Comparison of ENCODE assay signal across 33 mouse cellular contexts in the genomic region with DNA sequence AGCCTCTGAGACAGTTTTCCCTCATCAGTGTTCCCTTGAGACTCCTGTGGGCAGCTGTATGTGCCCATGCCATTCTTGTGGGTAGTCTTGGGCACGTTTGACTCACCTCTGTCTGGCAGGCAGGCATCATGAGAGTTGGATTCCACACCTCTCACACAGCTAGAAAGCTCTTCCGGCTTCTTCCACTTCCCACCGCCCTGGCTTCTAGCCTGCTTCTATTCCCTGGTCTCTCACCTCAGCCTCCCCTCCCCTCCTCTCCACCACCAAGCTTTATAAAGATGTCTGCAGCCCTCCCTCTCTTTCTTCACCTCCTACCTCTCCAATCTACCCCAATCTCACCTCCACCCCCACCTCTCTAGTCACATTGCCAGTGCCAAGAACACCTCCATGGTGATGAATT. TPM values are rescaled to one million over a fixed set of nuclear protein-coding genes. Genes with fewer than 3 reads are reported as not detected.
DNase-seq lines count a peak whose midpoint lies in the region; ATAC-seq and TF ChIP-seq lines count a peak whose summit lies in the region.
"Had no signal": no experiment of that assay in that cellular context is flagged by ENCODE, and none has a peak within 500 bp of the region (broad histone marks: within the 10 kb centered on the region; RNA-seq: fewer than 3 reads in every experiment).

No protein-coding gene starts in this region.

- no peaks in the 10 kb centered on the region for H3K9me3 ChIP-seq in hindbrain, embryonic 12.5 days (replicated peaks)
- H3K9me3 ChIP-seq: embryonic facial prominence, embryonic 13.5 days; heart, embryonic 13.5 days; hindbrain, embryonic 15.5 days; kidney, embryonic 15.5 days; liver, embryonic 15.5 days; neural tube, embryonic 15.5 days had no signal

- intact Hi-C loops in left cerebral cortex, postnatal 10 days (cut with DNase I), result no loop called here
- intact Hi-C loops in left cerebral cortex, postnatal 36 days (cut with DNase I), result loop anchor here (1.0 kb wide), 1 partner anchor 27 kb away; no protein-coding TSS in a partner anchor

- H3K9ac ChIP-seq in hindbrain, embryonic 12.5 days, result no peak overlapping the region
- H3K9ac ChIP-seq: embryonic facial prominence, embryonic 13.5 days; forebrain, postnatal 0 days; heart, embryonic 13.5 days; hindbrain, embryonic 15.5 days; kidney, embryonic 15.5 days; limb, embryonic 12.5 days; liver, embryonic 15.5 days; lung, embryonic 14.5 days; neural tube, embryonic 15.5 days had no signal

- H3K4me2 ChIP-seq in hindbrain, embryonic 12.5 days (replicated peaks), result no peak overlapping the region
- H3K4me2 ChIP-seq: embryonic facial prominence, embryonic 13.5 days; heart, embryonic 13.5 days; hindbrain, embryonic 15.5 days; kidney, embryonic 15.5 days; limb, embryonic 12.5 days; liver, embryonic 15.5 days; lung, embryonic 14.5 days; neural tube, embryonic 15.5 days had no signal

- no peak overlapping the region for H3K27ac ChIP-seq in hindbrain, embryonic 12.5 days
- H3K27ac ChIP-seq: embryonic facial prominence, embryonic 13.5 days; forebrain, embryonic 10.5 days; heart, embryonic 13.5 days; hindbrain, embryonic 15.5 days; kidney, embryonic 15.5 days; liver, embryonic 15.5 days; neural tube, embryonic 15.5 days; stomach, postnatal 0 days had no signal

- no peak overlapping the region for H3ac ChIP-seq in C2C12 (ENCODE audit: control insufficient read depth, insufficient read length, low read depth)

- no peaks in the 10 kb centered on the region for H3K79me3 ChIP-seq in C2C12 (ENCODE audit: low read depth)

- no peaks in the 10 kb centered on the region for H3K27me3 ChIP-seq in C2C12 (ENCODE audit: control insufficient read depth, insufficient read depth, insufficient read length)
- H3K27me3 ChIP-seq in hindbrain, embryonic 12.5 days, result no peaks in the 10 kb centered on the region
- H3K27me3 ChIP-seq: embryonic facial prominence, embryonic 13.5 days; heart, embryonic 13.5 days; hindbrain, embryonic 15.5 days; limb, embryonic 12.5 days; liver, embryonic 15.5 days; neural tube, embryonic 15.5 days had no signal

- 87% methylated on average over 3 of the region's 3 CpGs for WGBS in hindbrain, embryonic 12.5 days

- H3K79me2 ChIP-seq in C2C12 (ENCODE audit: control insufficient read depth, insufficient read depth), result no peaks in the 10 kb centered on the region

- no peaks in the 10 kb centered on the region for H3K36me3 ChIP-seq in C2C12 (ENCODE audit: control insufficient read depth, insufficient read depth)
- H3K36me3 ChIP-seq in hindbrain, embryonic 12.5 days, result no peaks in the 10 kb centered on the region
- H3K36me3 ChIP-seq: embryonic facial prominence, embryonic 13.5 days; forebrain, embryonic 10.5 days; G1E; heart, embryonic 13.5 days; hindbrain, embryonic 15.5 days; kidney, embryonic 15.5 days; limb, embryonic 12.5 days; liver, embryonic 15.5 days; neural tube, embryonic 15.5 days had no signal

- no peak for ATAC-seq in hindbrain, embryonic 12.5 days (ENCODE audit: low FRiP score)
- ATAC-seq: forebrain, postnatal 0 days; inflammation-experienced regulatory T-cells, adult 6 months had no signal

- peaks cover 9% of the 10 kb centered on the region; the same call in 1 of the 2 replicates for H3K4me1 ChIP-seq in hindbrain, embryonic 12.5 days
- H3K4me1 ChIP-seq: liver, embryonic 15.5 days had no signal

- peak; percentile 78 to 79 for DNase-seq in left cerebral cortex, adult 18-20 months (ENCODE audit: low spot score in 2 of 2)
- DNase-seq in left cerebral cortex, postnatal 10 days (ENCODE audit: extremely low spot score in 1 of 2, low spot score in 2 of 2), result no peak
- peak; percentile 89 for DNase-seq in brain, adult 2 months (ENCODE audit: low read depth, low spot score)
- peak; percentile 70 to 76 for DNase-seq in left cerebral cortex, postnatal 36 days (ENCODE audit: low spot score in 2 of 2)
- no peak for DNase-seq in cerebellum, postnatal 36 days
- DNase-seq: adrenal gland, postnatal 10 days; cerebellum, adult 11-12 months; cerebellum, adult 9-11 months; forebrain, postnatal 0 days; gastrocnemius, postnatal 10 days; heart, postnatal 10 days; kidney, adult 11 months; kidney, postnatal 36 days; lung, embryonic 14.5 days; lung, postnatal 14 days; midbrain, embryonic 14.5 days; thymus, postnatal 4 days had no signal

- TF ChIP-seq CTCF in C2C12 (IDR thresholded peaks at IDR 0.05; ENCODE audit: control insufficient read depth, insufficient read depth, insufficient read length), result no peak

- no peak overlapping the region for H3K4me3 ChIP-seq in C2C12 (ENCODE audit: insufficient read depth, poor library complexity, severe bottlenecking)
- no peak overlapping the region for H3K4me3 ChIP-seq in hindbrain, embryonic 12.5 days
- H3K4me3 ChIP-seq: embryonic facial prominence, embryonic 13.5 days; forebrain, embryonic 10.5 days; heart, embryonic 13.5 days; hindbrain, embryonic 15.5 days; kidney, embryonic 15.5 days; limb, embryonic 12.5 days; liver, embryonic 15.5 days; neural tube, embryonic 15.5 days had no signal

TF ChIP-seq in C2C12, 6 proteins besides CTCF, POLR2A, EP300 and RAD21:
- TF ChIP-seq MYOD1 (IDR thresholded peaks at IDR 0.05; ENCODE audit: control insufficient read depth, insufficient read length, low read depth) (peak; percentile 42), FOSL1 (IDR thresholded peaks at IDR 0.05; ENCODE audit: insufficient read depth, low read length, poor library complexity, severe bottlenecking) (no peak)

RNA-seq across cellular contexts. Expression of a gene that starts 30.2 kb away (rescaled TPM):
- total RNA-seq in left cerebral cortex, adult 18-20 months (2021), result 1 to 10 TPM in 1 of 2 experiments, under 1 TPM in 1; 0.60 to 1.2 TPM
- under 1 TPM; 0.45 to 0.77 TPM for total RNA-seq in left cerebral cortex, postnatal 10 days (2021)
- 0.89 TPM for polyA plus RNA-seq in C2C12 (2012; fragmentation: generic; extraction: Trizol)
- total RNA-seq in left cerebral cortex, postnatal 36 days (2021), result under 1 TPM; 0.57 to 0.63 TPM
- polyA plus RNA-seq in hindbrain, embryonic 12.5 days (2016; fragmentation: Nextera tagmentation; extraction: Ambion mirVana), result 0.43 and 0.59 TPM in 2 replicates
- total RNA-seq: liver, adult 2 months had no signal
- polyA plus RNA-seq: G1E; gonadal fat pad, adult 2 months; inflammation-experienced regulatory T-cells, adult 6 months; liver, adult 2 months; spleen, adult 2 months had no signal

Comparison
In these comparisons a context has a peak if more than half of its experiments do, and no peak if none do; other contexts are left out.
1. DNase-seq: peak in left cerebral cortex, adult 18-20 months (2 of 2), brain, adult 2 months (single experiment) and left cerebral cortex, postnatal 36 days (2 of 2); none in left cerebral cortex, postnatal 10 days (0 of 2) and cerebellum, postnatal 36 days (0 of 2).